Mouse (Mus musculus): ENCODE data around the gene Myo9a.

DNA sequence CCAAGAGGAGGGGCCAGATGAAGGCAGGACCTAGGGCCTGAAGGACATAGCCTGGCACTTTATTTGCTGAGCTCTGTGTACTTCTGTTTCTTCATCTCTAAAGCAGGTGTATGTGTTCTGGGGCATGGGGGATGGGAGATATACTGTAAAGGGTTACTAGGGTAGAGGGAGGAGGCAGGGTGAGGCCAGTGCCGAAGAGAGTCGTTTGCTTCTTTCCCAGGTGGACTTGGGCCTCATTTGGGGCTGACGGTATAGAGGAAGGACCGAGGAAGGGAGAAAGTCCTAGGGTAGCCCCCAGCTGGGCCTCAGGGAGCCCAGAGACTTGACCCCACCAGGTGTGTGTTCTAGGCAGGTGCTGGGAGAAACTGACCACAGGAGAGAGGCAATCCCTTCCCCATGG lies 201.2 kb downstream of the Myo9a start:
- TF ChIP-seq TBP (conservative IDR thresholded peaks at IDR 0.05; ENCODE audit: low read depth, low read length) = no peak
- TF ChIP-seq CTCF (conservative IDR thresholded peaks at IDR 0.05 in 1 of 2, IDR thresholded peaks at IDR 0.05 in 1 of 2; ENCODE audit: low read depth in 2 of 2, low read length in 2 of 2) = no peak
- TF ChIP-seq MEF2A (IDR thresholded peaks at IDR 0.05; ENCODE audit: borderline replicate concordance, low read depth, low read length) = no peak
- TF ChIP-seq EP300 (IDR thresholded peaks at IDR 0.05; ENCODE audit: low read length) = no peak
- TF ChIP-seq POLR2A (IDR thresholded peaks at IDR 0.05; ENCODE audit: low read depth, low read length) = no peak
- no peak for TF ChIP-seq MAX (IDR thresholded peaks at IDR 0.05; ENCODE audit: low read length)
- TF ChIP-seq E2F4 (IDR thresholded peaks at IDR 0.05; ENCODE audit: insufficient replicate concordance, low read depth, low read length) = no peak
- TF ChIP-seq TCF12 (IDR thresholded peaks at IDR 0.05; ENCODE audit: low read depth, low read length) = no peak
- TF ChIP-seq SMC3 (IDR thresholded peaks at IDR 0.05; ENCODE audit: low read depth, low read length) = no peak
- no peak for TF ChIP-seq NELFE (IDR thresholded peaks at IDR 0.05; ENCODE audit: low read depth, low read length)
- TF ChIP-seq RCOR1 (conservative IDR thresholded peaks at IDR 0.05; ENCODE audit: low read depth, low read length) = no peak
- TF ChIP-seq UBTF (IDR thresholded peaks at IDR 0.05; ENCODE audit: low read depth, low read length) = no peak
- TF ChIP-seq BHLHE40 (IDR thresholded peaks at IDR 0.05; ENCODE audit: low read depth, low read length) = no peak
